Mouse (Mus musculus) lung, adult 2 months (tissue): Measurements from ENCODE around the gene Nexmif.

Source experiments
- CTCF ChIP-seq: fragments of 200-500 bp; IDR thresholded peaks from 2 replicates; pipeline ENCODE4 v1.5.1; 2011; ENCODE audit warnings: mild to moderate bottlenecking, low read length, control low read depth; ENCODE audit not compliant: insufficient read depth
- POLR2A ChIP-seq: fragments of 200-500 bp; IDR thresholded peaks from 2 replicates; pipeline ENCODE4 v1.6.1; 2011; ENCODE audit warnings: low read depth, mild to moderate bottlenecking, control low read depth, low read length, borderline replicate concordance; ENCODE audit errors: extremely low read depth

- TF ChIP-seq CTCF (no peak), POLR2A (no peak)
These were observed 1.2 kb downstream of the Nexmif start for GRCm38 (mm10) chrX:104199611-104200387.
